Mouse (Mus musculus) right cerebral cortex, postnatal 36 days (tissue): ENCODE data around the gene Cotl1.

Experiments used
- DNase-seq, 2 experiments: peaks; one replicate each; pipeline ENCODE4 v3.0.0; 2022; ENCODE audit warnings: low spot score in 2 of 2, mixed read lengths in 1 of 2

Gene Cotl1

DNA sequence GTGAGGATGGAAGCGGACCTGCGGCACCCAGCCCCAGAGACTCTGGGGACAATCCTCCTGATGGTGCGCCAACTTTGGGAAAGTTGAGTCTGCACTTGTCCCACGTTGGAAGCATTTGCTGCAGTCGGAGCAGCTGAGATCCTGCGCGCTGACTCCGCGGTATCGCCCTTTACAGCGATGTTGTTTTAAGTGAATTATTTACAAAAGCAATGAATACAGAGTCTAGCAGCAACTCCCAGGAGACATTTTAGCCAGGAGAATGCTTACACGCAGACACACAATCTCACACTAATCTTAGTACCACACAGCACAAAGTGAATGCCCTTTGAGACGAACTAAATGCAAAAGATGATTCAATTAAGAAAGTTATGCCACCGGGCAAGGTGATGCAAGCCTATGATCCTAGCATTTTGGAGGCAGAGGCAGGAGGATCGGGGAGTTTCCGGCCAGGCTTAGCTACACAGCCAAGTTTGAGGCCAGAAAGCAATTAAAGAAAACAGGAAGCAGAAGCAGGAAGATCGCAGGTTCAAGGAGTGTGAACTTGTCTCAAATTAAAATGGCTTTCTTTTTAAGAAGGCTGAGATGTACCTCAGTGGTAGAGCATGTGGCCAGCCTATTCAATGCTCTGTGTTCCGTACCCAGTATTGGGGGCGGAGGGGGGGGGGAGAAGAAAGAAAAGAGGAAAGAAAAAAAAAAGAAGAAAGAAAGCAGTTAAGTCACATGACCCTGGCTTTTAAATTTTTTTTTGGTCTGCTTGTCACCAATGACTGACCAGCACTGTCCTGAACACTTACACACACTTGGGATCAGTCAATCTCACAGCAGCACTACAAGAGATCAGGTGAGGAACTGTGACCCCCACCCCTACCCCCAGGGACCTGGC, 2.0 kb downstream of the Cotl1 start:
- no peak for DNase-seq

GRCm38 (mm10) chr8:119837553-119838071, 2.7 kb downstream of the Cotl1 start:
- no peak for DNase-seq

DNA sequence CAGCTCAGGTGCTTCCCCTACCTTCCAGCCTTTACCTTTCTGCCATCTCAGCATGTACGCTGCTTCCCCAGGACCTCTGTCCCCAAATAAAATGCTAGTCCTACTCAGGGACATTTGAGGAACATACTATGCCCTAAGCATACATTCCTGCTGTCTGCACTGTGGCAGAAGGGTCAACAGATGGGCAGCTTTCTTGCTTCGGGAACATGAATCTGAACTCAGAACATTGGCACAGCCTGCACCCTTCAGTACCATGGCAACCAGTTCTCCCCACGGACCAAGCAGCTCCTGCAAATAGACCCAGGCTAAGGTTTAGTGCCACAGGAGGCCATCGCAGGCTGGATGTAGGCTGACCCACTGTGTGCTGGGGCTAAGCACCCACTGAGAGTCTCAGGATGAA, 3.5 kb downstream of the Cotl1 start:
- DNase-seq = no peak

DNA sequence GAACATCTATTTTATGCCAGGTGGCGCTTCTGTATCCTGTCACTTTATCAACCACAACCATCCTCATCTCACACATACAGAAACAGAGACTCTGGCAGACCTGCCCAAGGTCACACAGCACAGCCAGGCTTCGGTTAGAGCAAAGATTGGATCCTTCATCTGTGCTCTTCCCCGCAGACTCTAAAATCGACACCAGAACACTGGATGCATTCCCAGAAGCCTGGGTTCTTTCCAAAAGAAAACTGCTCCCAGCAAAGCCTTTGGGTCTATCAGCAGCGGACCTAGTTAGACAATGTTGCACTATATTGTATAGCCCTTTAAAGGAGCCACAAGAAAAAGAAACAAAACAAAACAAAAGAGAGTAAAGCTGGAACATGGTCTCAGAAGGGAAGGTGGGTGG, 5.1 kb downstream of the Cotl1 start:
- DNase-seq = no peak

DNA sequence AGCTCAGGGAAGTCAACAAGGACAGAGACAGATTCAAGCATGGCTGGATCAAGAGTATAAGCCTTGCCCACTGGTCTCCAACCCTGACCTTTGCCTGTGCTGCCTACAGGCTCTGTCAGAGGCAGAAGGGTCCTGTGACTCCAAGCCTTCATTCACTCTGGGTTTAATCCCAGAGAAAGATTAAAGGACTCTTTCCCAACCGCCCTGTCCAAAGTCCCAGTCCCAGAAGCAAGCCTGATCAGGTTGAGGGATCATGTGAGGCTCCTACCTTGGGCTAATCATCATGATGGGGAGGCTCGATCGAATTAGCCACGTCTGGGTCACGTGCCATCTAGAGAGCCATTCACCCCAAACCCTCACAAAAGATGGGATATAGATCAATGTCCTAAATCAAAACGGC, 5.7 kb downstream of the Cotl1 start:
- DNase-seq = no peak

DNA sequence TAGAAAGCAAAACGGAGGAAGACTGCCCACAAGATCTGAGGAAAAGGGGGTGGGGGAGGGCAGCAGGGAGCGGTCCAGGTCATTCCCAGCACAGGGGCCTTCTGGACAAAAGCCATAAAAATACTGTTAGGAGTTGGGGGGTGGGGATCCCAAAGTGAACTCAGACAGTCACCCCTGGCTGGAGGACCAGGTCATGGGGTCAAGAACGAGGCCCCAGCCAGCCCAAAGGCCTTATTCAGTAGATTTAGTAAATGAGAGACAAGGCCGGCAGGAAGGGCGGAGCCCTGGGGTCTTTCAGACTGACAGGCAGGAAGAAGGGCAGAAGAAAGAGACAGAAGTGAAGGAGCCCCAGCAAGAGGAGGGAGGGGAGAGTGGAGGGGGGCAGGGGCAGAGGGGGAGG, 7.4 kb downstream of the Cotl1 start:
- no peak for DNase-seq

DNA sequence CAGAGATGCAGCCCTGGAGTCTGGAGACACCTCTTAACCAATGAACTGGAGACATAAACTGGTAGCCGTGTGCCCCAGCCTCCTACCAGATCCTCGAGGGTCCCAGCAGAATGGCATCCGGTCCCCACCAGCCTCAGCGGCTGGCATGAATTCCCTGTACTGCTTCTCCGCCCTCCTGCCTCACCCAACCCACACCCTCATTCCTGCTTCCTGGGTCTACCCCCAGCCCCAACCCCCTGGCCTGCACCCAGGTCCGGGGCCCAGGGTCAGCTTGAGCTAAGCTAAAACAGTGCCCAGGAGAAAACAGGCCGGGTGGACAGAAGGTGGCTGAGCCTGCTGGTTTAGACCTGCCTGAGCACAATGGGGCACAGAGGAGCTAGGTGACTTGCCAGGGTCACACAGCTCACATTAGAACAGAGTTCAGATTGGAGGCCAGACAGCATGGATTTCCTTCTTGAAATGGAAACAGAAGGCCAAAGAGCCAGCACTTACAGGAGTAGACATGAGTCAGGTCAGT, 8.2 kb downstream of the Cotl1 start:
- DNase-seq = no peak

GRCm38 (mm10) chr8:119831336-119831995, 8.9 kb downstream of the Cotl1 start:
- DNase-seq = no peak

DNA sequence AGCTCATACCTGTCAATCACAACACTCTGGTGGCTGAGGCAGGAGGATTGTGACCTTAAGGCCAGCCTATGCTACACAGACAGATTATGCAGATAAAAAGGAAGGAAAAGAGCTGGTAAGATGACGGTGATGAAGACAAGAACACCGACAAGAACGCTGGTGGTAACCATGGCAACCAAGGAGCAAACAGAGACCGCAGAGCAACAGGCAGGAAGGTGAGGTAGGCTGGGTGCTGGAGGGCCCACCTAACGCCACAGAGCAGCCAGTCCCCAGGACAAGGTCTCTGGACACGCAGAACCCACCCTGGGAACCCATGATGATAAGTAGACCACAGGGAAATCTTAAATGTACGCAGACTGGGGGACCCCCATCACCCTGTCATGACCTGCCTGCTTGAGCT, 9.8 kb downstream of the Cotl1 start:
- no peak for DNase-seq

GRCm38 (mm10) chr8:119829870-119830580, 10.3 kb downstream of the Cotl1 start:
- DNase-seq = no peak

DNA sequence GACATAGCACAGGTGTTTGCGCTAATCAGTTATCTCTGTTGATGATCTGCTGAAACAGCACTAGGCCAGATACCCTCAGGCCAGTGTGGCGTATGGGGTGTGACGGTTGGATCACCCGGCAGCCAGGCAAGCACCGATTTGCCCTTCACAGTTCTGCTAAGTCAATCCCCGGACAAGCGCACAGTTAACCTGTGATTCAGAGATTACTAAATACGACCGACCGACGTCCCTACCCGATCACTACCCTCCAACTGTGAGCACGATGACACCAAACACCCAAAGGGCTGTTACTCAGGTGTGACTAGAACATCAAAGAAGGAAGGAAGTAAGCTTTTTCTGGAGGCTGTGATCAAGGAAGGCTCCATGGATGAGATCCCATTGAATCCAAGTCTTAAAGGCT, 10.9 kb downstream of the Cotl1 start:
- no peak for DNase-seq

DNA sequence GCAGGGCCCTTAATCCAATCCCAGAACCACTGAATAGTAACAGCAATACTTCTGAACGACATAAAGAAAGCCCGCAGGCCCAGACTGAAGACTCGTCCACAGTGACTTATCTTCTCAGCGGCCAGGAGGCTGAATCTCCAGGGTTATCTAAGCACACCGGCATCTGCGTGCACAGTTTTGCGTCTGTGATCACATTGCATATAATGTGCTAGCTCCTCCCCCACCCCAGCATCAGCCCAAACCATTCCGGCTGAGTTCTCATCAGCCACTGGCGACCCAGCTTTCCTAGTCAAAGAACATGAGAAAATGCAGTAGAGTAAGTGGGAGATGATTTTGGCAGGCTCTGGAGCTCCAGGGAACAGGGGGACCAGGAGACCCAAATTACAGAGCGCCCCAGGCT, 11.3 kb downstream of the Cotl1 start:
- DNase-seq = no peak

- no peak for DNase-seq
Observed at GRCm38 (mm10) chr8:119827721-119828153, 12.6 kb downstream of the Cotl1 start.

DNA sequence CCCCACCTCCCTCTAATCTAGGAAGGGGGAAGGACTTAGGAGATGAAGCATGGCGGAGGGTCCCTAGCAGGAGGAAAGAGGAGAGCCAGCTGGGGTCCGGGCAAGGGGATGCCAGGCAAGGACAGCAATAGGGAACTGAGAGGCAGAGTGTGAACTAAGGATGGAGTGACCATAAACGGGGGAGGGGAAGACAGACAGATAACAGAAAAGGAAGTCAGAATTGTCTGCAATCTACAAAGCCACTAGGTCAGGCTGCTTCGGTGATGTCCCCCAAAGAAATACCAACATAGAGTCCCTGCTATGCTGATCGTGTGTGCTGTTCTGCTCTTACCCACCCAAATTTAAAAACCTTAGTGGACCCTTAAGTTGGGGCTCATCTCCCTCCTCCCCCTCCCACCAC, 13.4 kb downstream of the Cotl1 start:
- no peak for DNase-seq

- no peak for DNase-seq
Observed at GRCm38 (mm10) chr8:119825950-119826730, 14.2 kb downstream of the Cotl1 start.

DNA sequence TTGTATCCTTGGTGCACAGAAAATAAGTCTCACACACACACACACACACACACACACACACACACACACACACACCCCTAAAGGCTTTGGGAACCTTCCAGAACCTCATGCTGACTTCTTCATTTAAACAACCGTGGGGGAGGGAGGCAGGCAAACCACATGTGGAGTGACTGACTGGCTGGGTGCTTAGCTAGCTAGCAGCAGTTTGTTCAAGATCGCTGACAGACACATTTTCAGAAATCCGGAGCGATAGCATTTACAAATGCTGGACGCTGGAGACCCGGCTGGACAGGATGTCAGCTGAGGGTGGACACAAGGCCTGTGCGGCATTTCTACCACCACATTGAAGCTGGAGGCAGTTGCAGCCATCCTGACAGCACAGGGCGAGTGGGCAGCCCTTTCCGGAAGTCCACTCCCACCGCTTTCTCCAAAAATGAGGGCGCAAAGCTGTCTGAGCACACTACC, 15.5 kb downstream of the Cotl1 start:
- DNase-seq = peak in 1 of 2 experiments; percentile 68

- peak in 1 of 2 experiments; percentile 49 for DNase-seq
Observed at GRCm38 (mm10) chr8:119824100-119824499, 16.2 kb downstream of the Cotl1 start.

- DNase-seq = no peak
Observed at GRCm38 (mm10) chr8:119823278-119823677, 17.1 kb downstream of the Cotl1 start.

DNA sequence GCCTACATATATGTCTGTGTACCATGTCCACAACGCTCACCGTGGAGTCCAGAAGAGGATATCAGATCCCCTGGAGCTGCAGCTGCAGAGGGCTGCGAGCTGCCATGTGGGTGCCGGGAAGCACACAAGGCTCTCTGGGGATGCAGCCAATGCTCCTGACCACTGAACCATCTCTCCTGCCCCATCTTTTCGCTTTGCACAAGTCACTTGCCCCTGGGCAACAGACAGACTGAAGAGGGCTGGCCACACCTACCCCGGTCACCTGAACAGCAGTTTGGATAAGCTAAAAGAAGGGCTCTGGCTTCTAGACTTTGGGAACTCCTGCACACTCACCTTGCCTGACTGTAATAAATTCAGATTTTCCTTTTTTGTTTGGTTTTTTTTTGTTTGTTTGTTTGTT, 18.7 kb downstream of the Cotl1 start:
- no peak for DNase-seq

DNA sequence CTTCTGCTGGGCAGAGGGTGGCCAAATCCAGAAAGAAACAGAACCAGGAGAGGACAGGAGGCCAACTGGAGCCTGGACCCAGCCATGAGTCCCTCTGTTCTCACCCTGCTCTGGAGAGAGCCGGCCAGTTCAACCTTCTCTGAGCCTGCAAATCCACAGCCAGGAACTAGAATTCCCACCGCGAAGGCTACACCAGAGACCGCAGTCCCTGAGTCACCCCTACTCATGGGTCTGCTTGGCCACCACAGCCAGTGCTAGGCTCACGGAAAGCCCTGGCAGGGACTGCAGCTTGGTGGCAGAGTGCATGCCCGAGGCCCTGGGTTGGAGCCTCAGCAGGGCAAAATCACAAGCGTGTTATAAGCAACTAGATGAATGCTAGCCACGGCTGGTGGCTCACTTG, 20.4 kb downstream of the Cotl1 start:
- no peak for DNase-seq

DNA sequence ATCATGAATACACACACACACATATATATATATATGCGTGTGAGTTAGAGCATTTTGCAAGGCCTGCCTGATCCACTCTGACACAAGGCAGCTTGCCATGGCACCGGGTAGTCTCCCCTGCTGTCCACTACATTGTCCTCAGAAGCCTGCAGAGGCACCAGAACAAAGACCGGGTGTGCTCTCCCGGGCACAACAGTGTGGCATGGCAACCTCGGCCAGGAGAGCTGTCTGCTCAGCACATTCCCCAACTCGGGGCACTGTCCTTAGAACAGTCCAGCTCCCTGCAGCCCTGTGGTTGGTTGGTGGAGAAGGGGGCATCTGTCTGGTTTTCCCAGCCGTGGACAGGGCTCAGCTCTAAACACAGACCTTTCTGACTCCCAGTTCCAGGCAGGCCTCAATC, 21.0 kb downstream of the Cotl1 start:
- DNase-seq = no peak
